Mouse (Mus musculus): ENCODE data around the gene Usmg5. TPM values are rescaled to one million over a fixed set of nuclear protein-coding genes. Genes with fewer than 3 reads are reported as not detected.
A peak's percentile ranks its signal among the peaks of the same experiment; 100 is the strongest.

Usmg5 gene
- polyA plus RNA-seq, 1 experiment from 2014 or later, result 2,838 TPM

DNA sequence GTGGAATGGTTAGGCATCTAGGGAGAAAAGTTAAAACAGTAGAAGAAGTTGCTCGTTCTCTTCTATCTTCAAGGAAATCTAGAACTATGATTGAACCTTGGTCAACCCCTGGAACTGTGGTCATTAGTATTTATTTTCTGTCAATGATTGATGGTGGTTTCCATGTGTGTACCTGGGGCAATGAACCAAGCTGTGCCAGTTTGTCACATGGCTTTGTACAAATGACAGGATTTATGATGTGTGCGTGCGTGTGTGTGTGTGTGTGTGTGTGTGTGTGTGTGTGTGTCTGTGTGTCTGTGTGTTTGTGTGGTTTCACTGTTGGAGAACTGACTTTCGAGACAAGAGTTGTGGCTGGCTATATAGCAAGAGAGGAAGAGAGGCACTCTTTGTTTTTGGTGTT lies 37.0 kb downstream of the Usmg5 start:
- 88% methylated on average over 4 of the region's 4 CpGs for WGBS
- Histone ChIP-seq H3K27me3 (ENCODE audit: control insufficient read depth, insufficient read depth, low read length) (no peaks in the 10 kb centered on the region), H3K4me3 (ENCODE audit: control insufficient read depth in 1 of 2, insufficient read depth in 1 of 2, low read depth in 1 of 2, low read length in 2 of 2) (no peak overlapping the region), H3K27ac (replicated peaks in 1 of 2; ENCODE audit: control insufficient read depth in 1 of 2, insufficient read depth in 1 of 2, low read depth in 2 of 2, low read length in 2 of 2) (no peak overlapping the region), H3K4me1 (ENCODE audit: control insufficient read depth in 2 of 2, insufficient read depth in 2 of 2, low read length in 2 of 2) (peaks cover 4 to 10% of the 10 kb centered on the region in 2 experiments; a peak in 3 of 4 replicates), H3K36me3 (ENCODE audit: control insufficient read depth, insufficient read depth, low read length) (no peaks in the 10 kb centered on the region), H3K4me2 (ENCODE audit: low read length) (no peak overlapping the region), H3K9me3 (ENCODE audit: control insufficient read depth, low read length) (no peaks in the 10 kb centered on the region), H3K9ac (ENCODE audit: low read length) (no peak overlapping the region)
- no peak for ATAC-seq (ENCODE audit: insufficient number of reproducible peaks, insufficient read depth, low FRiP score, low read depth)

DNA sequence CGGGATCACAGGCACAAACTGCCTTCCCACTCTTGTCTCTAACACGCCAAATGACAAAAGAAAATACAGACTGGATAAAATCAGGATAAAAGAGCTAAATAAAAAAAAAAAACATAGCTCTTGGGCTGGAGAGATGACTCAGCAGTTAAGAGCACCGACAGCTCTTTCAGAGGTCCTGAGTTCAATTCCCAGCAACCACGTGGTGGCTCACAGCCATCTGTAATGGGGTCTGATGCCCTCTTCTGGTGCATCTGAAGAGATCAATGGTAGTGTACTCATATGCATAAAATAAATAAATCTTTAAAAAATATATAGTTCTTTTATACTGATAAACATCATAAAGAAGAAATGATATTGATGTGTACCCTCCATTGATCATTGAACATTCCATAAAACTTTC lies 37.5 kb downstream of the Usmg5 start:
- ATAC-seq (ENCODE audit: insufficient number of reproducible peaks, insufficient read depth, low FRiP score, low read depth), result no peak
- H3K4me1 ChIP-seq (ENCODE audit: control insufficient read depth in 2 of 2, insufficient read depth in 2 of 2, low read length in 2 of 2), result peaks cover 4 to 10% of the 10 kb centered on the region in 2 experiments; a peak in 3 of 4 replicates
- no peaks in the 10 kb centered on the region for H3K27me3 ChIP-seq (ENCODE audit: control insufficient read depth, insufficient read depth, low read length)
- no peak overlapping the region for H3K9ac ChIP-seq (ENCODE audit: low read length)
- no peak overlapping the region for H3K4me3 ChIP-seq (ENCODE audit: control insufficient read depth in 1 of 2, insufficient read depth in 1 of 2, low read depth in 1 of 2, low read length in 2 of 2)
- WGBS, result 78% methylated on average over 4 of the region's 4 CpGs
- no peak overlapping the region for H3K27ac ChIP-seq (replicated peaks in 1 of 2; ENCODE audit: control insufficient read depth in 1 of 2, insufficient read depth in 1 of 2, low read depth in 2 of 2, low read length in 2 of 2)
- H3K9me3 ChIP-seq (ENCODE audit: control insufficient read depth, low read length), result no peaks in the 10 kb centered on the region
- peaks cover 4% of the 10 kb centered on the region for H3K36me3 ChIP-seq (ENCODE audit: control insufficient read depth, insufficient read depth, low read length)
- H3K4me2 ChIP-seq (ENCODE audit: low read length), result no peak overlapping the region

DNA sequence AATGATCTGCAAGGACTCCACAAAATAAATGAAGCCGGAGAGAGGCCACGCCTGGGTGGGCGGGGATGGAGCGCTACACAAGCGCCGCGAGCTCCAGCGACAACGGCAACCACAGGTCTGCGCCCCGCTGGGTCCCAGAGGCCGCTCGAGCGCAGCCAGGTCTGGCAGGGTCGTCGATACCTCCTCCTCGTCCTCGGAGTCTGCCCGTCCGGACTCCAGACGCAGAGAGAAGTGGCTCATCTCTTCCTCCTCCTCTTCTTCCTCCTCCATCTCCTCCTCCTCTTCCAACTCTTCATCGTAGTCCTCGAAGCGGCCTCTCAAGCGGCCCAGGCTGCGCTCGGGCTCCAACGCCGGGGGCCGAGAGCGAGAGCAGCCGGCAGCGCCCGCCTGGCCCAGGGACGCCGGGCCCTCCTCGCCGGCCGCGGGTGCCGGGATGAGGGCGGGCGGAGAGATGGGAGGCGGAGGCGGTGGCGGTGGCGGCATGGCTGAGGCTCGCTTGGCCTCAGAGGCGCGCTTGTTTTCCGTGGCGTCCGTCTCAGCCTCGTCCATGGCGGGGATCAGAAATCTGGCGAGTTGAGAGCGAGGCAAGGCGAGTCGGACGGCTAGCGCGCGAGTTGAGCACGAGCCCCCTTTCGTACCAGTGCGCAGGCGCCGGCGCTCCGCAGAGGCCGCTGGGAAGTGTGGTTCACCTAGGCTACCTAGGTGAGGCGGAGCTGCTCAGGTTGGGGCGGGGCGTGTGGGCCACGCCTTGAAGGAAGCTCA lies 40.0 kb downstream of the Usmg5 start, which contains the start of gene Pcgf6:
TSS of gene Pcgf6 (minus strand) at position 636 of the 762 bp plus-strand sequence.
- Histone ChIP-seq H3K4me3 (ENCODE audit: control insufficient read depth in 1 of 2, insufficient read depth in 1 of 2, low read depth in 1 of 2, low read length in 2 of 2) (peak within 1 kb of the TSS; percentile 93 to 95), H3K9me3 (ENCODE audit: control insufficient read depth, low read length) (no peaks in the 10 kb centered on the region), H3K36me3 (ENCODE audit: control insufficient read depth, insufficient read depth, low read length) (peaks cover 28% of the 10 kb centered on the region), H3K9ac (ENCODE audit: low read length) (peak within 1 kb of the TSS; percentile 88), H3K4me1 (ENCODE audit: control insufficient read depth in 2 of 2, insufficient read depth in 2 of 2, low read length in 2 of 2) (peaks cover 4 to 10% of the 10 kb centered on the region in 2 experiments; a peak in 3 of 4 replicates), H3K27ac (replicated peaks in 1 of 2; ENCODE audit: control insufficient read depth in 1 of 2, insufficient read depth in 1 of 2, low read depth in 2 of 2, low read length in 2 of 2) (peak within 1 kb of the TSS; percentile 75 to 81), H3K27me3 (ENCODE audit: control insufficient read depth, insufficient read depth, low read length) (no peaks in the 10 kb centered on the region), H3K4me2 (ENCODE audit: low read length) (peak within 1 kb of the TSS; percentile 82)
- WGBS, result under 1% methylated on average over 75 of the region's 75 CpGs
- peak; percentile 71 for ATAC-seq (ENCODE audit: insufficient number of reproducible peaks, insufficient read depth, low FRiP score, low read depth)

DNA sequence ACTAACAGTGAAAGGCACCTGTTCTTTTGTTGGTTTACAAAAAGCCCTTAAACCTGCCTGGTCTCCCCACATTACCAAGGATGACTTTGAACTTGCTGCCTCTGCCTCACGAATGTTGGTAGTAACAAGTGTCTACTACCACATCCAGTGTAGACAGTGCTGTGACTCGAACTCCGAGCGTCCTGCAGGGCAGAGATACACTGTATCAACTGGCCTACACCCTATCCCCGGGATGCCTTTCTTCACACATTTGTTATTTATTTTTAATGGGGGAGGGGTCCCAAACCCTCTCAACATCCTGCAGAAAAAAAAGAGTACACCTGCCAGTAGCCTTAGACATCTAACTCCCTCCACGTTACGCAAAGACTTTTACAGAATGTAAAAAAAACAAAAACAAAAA lies 40.6 kb downstream of the Usmg5 start:
- Histone ChIP-seq H3K9ac (ENCODE audit: low read length) (peak overlapping the region; percentile 88), H3K27me3 (ENCODE audit: control insufficient read depth, insufficient read depth, low read length) (no peaks in the 10 kb centered on the region), H3K4me1 (ENCODE audit: control insufficient read depth in 2 of 2, insufficient read depth in 2 of 2, low read length in 2 of 2) (peaks cover 4 to 10% of the 10 kb centered on the region in 2 experiments; a peak in 3 of 4 replicates), H3K4me3 (ENCODE audit: control insufficient read depth in 1 of 2, insufficient read depth in 1 of 2, low read depth in 1 of 2, low read length in 2 of 2) (peak overlapping the region; percentile 93 to 95), H3K27ac (replicated peaks in 1 of 2; ENCODE audit: control insufficient read depth in 1 of 2, insufficient read depth in 1 of 2, low read depth in 2 of 2, low read length in 2 of 2) (peak overlapping the region in 1 of 2 experiments; percentile 81; a peak in 1 of 4 replicates), H3K9me3 (ENCODE audit: control insufficient read depth, low read length) (no peaks in the 10 kb centered on the region), H3K36me3 (ENCODE audit: control insufficient read depth, insufficient read depth, low read length) (peaks cover 33% of the 10 kb centered on the region), H3K4me2 (ENCODE audit: low read length) (peak overlapping the region; percentile 82)
- no peak for ATAC-seq (ENCODE audit: insufficient number of reproducible peaks, insufficient read depth, low FRiP score, low read depth)
- WGBS, result 7% methylated on average over 7 of the region's 7 CpGs

- H3K4me3 ChIP-seq (ENCODE audit: control insufficient read depth in 1 of 2, insufficient read depth in 1 of 2, low read depth in 1 of 2, low read length in 2 of 2), result no peak overlapping the region
- no peaks in the 10 kb centered on the region for H3K9me3 ChIP-seq (ENCODE audit: control insufficient read depth, low read length)
- H3K4me2 ChIP-seq (ENCODE audit: low read length), result peak overlapping the region; percentile 82
- no peak for ATAC-seq (ENCODE audit: insufficient number of reproducible peaks, insufficient read depth, low FRiP score, low read depth)
- no peak overlapping the region for H3K27ac ChIP-seq (replicated peaks in 1 of 2; ENCODE audit: control insufficient read depth in 1 of 2, insufficient read depth in 1 of 2, low read depth in 2 of 2, low read length in 2 of 2)
- H3K9ac ChIP-seq (ENCODE audit: low read length), result peak overlapping the region; percentile 38; the same call in 1 of the 2 replicates
- 60% methylated on average over 4 of the region's 4 CpGs for WGBS
- peaks cover 4 to 10% of the 10 kb centered on the region in 2 experiments; a peak in 3 of 4 replicates for H3K4me1 ChIP-seq (ENCODE audit: control insufficient read depth in 2 of 2, insufficient read depth in 2 of 2, low read length in 2 of 2)
- peaks cover 33% of the 10 kb centered on the region for H3K36me3 ChIP-seq (ENCODE audit: control insufficient read depth, insufficient read depth, low read length)
- no peaks in the 10 kb centered on the region for H3K27me3 ChIP-seq (ENCODE audit: control insufficient read depth, insufficient read depth, low read length)
Measured at GRCm38 (mm10) chr19:47049061-47049460, 41.4 kb downstream of the Usmg5 start.

DNA sequence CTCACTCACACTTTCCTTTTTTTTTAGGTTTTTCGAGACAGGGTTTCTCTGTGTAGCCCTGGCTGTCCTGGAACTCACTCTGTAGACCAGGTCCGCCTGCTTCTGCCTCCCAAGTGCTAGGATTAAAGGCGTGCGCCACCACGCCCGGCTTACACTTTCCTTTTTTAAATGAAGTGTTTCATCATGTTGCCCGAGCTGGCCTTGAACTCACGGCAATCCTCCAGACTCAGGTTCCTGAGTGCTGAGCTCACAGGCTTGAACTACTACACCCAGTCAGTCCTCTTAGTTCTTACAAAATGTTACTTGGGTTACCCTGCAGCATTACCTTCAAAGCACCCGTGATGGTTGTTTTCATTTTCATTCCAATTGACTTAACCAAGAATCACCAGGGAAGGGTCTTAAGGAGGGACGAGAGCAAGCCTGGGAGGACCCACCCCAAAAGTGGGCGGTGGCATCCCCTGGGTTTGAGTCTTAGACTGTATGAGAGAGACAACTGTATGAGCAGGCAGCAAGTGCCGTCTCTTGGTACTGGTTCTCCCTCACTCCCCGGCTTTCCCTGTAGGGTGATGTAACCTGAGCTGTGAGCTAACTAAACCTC lies 43.1 kb downstream of the Usmg5 start:
- ATAC-seq (ENCODE audit: insufficient number of reproducible peaks, insufficient read depth, low FRiP score, low read depth), result no peak
- WGBS, result 80% methylated on average over 13 of the region's 13 CpGs
- H3K9me3 ChIP-seq (ENCODE audit: control insufficient read depth, low read length), result no peaks in the 10 kb centered on the region
- H3K4me2 ChIP-seq (ENCODE audit: low read length), result no peak overlapping the region
- no peak overlapping the region for H3K9ac ChIP-seq (ENCODE audit: low read length)
- H3K27ac ChIP-seq (replicated peaks in 1 of 2; ENCODE audit: control insufficient read depth in 1 of 2, insufficient read depth in 1 of 2, low read depth in 2 of 2, low read length in 2 of 2), result no peak overlapping the region
- peaks cover 4 to 10% of the 10 kb centered on the region in 2 experiments; a peak in 3 of 4 replicates for H3K4me1 ChIP-seq (ENCODE audit: control insufficient read depth in 2 of 2, insufficient read depth in 2 of 2, low read length in 2 of 2)
- H3K36me3 ChIP-seq (ENCODE audit: control insufficient read depth, insufficient read depth, low read length), result peaks cover 37% of the 10 kb centered on the region
- no peak overlapping the region for H3K4me3 ChIP-seq (ENCODE audit: control insufficient read depth in 1 of 2, insufficient read depth in 1 of 2, low read depth in 1 of 2, low read length in 2 of 2)
- no peaks in the 10 kb centered on the region for H3K27me3 ChIP-seq (ENCODE audit: control insufficient read depth, insufficient read depth, low read length)

DNA sequence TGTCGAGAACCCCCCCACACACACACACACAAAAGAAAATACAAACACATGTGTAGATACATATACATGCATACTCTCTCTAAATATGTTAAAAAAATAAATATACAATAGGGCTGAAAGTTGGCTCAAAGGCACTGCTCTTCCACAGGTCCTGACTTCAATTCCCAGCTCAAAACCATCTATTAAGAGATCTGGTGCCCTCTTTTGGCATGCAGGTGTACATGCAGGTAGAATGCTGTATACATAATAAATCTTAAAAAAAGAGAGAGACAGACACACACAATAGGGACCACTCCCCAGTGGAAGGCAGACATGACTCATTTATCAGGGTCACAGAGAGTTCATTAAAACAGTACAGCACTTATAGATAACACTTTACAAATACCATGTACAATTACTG lies 44.1 kb downstream of the Usmg5 start:
- Histone ChIP-seq H3K4me1 (ENCODE audit: control insufficient read depth in 2 of 2, insufficient read depth in 2 of 2, low read length in 2 of 2) (peaks cover 4 to 10% of the 10 kb centered on the region in 2 experiments; a peak in 3 of 4 replicates), H3K36me3 (ENCODE audit: control insufficient read depth, insufficient read depth, low read length) (peaks cover 42% of the 10 kb centered on the region)
- no peak for ATAC-seq (ENCODE audit: insufficient number of reproducible peaks, insufficient read depth, low FRiP score, low read depth)

More for the DNA sequence above, 44.1 kb downstream of the Usmg5 start:
- H3K4me2 ChIP-seq (ENCODE audit: low read length), result no peak overlapping the region
- no peaks in the 10 kb centered on the region for H3K27me3 ChIP-seq (ENCODE audit: control insufficient read depth, insufficient read depth, low read length)
- no peak overlapping the region for H3K4me3 ChIP-seq (ENCODE audit: control insufficient read depth in 1 of 2, insufficient read depth in 1 of 2, low read depth in 1 of 2, low read length in 2 of 2)
- no peaks in the 10 kb centered on the region for H3K9me3 ChIP-seq (ENCODE audit: control insufficient read depth, low read length)
- H3K27ac ChIP-seq (replicated peaks in 1 of 2; ENCODE audit: control insufficient read depth in 1 of 2, insufficient read depth in 1 of 2, low read depth in 2 of 2, low read length in 2 of 2), result no peak overlapping the region
- no peak overlapping the region for H3K9ac ChIP-seq (ENCODE audit: low read length)
- 100% methylated on average over 1 of the region's 1 CpGs for WGBS

All from heart, embryonic 14.5 days (tissue).